Mouse (Mus musculus) cerebellum, adult 2 months (tissue): ENCODE measurements at regions not wholly inside any gene's neighbourhood (a gene's known extent, or its start where the extent isn't known, plus 50 kb on each side); places are given as distances from the start of the nearest gene placed in this dataset.
A peak's percentile ranks its signal among the peaks of the same experiment; 100 is the strongest.

Source experiments
- CTCF ChIP-seq: fragments of 200-500 bp; IDR thresholded peaks from 2 replicates; pipeline ENCODE4 v1.5.1; 2011; ENCODE audit warnings: low read depth, mild to moderate bottlenecking, control low read depth, low read length, moderate library complexity, borderline replicate concordance; ENCODE audit not compliant: insufficient read depth
- POLR2A ChIP-seq: fragments of 200-500 bp; IDR thresholded peaks from 2 replicates; pipeline ENCODE4 v1.6.1; 2011; ENCODE audit warnings: low read length, control low read depth, borderline replicate concordance; ENCODE audit not compliant: insufficient read depth

- TF ChIP-seq POLR2A (no peak), CTCF (peak; percentile 73)
Measured at GRCm38 (mm10) chr10:84019381-84019780, 296.7 kb downstream of the 1500009L16Rik start.
